Mouse (Mus musculus) spleen, adult 10 weeks (tissue): ENCODE measurements around the gene Gramd4. TPM values are rescaled to one million over a fixed set of nuclear protein-coding genes. Genes with fewer than 3 reads are reported as not detected.

ENCODE experiments used
- polyA plus RNA-seq: library from polyadenylated mRNA; stranded (reverse); fragments of 350-450 nt; fragmentation: Illumina TruSeq; extraction: RNeasy Lipid Tissue Mini Kit (QIAGEN cat#74804); gene quantifications from one replicate; pipeline ENCODE4 v1.2.3, GENCODE M21; 2015; ENCODE audit warnings: low replicate concordance; ENCODE audit not compliant: insufficient read depth

Gene Gramd4
- polyA plus RNA-seq, result 27.1 TPM

DNA sequence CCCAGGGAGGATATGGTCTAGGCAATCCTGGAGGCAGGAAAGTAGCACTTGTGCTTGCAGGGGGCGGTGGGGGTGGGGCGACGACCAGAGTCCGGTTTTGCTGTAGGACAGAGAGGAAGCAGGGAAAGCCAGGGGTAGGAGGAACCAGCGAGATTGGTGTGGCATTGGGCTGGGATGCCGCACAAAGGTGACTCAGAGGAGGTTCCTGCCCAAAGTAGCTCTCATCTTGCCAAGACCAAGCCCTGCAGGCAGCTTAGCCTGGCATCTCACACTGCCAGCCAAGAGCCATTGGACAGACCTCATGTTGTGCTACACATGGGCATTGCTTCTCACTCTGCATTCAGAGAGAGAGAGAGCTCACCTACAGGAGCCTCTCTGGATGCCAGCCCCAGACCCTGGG is at the start of gene Gramd4:
Gene Gramd4 (plus strand): TSS at position 283 of the 400 bp plus-strand sequence.

DNA sequence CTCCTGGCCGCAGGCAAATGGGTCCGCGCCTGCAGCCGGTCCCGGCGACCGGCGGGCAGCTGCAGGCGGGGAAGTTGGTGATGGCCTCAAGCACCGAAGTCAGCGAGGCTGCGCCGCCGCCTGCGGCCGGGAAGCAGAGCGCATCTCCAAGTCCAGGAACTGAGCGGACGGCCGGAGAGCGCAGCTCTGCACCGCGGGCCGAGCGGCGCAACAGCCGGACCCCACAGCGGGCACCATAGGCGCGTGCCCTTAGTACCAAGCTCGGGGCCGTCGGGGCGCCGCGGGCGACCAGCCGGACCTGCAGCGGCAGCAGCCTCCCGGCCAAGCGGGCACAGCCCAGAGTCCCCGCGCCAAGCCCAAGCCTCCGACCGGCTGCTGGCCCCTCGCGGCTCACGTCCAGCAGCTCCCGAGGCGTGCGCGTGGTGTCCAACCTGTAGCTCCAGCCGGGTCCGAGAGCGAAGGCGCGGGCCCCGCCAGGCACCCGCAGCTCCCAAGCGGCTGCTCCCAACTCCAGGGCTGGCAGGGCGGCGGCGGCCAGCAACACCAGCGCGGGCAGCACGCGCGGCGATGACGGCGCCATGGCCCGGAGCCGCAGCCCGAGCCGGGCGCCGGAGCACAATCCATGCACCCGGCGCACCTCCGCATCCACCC is 24.2 kb upstream of the Gramd4 start, which contains the start of gene Celsr1:
Gene Celsr1 (minus strand): TSS at position 587 of the 651 bp plus-strand sequence.

DNA sequence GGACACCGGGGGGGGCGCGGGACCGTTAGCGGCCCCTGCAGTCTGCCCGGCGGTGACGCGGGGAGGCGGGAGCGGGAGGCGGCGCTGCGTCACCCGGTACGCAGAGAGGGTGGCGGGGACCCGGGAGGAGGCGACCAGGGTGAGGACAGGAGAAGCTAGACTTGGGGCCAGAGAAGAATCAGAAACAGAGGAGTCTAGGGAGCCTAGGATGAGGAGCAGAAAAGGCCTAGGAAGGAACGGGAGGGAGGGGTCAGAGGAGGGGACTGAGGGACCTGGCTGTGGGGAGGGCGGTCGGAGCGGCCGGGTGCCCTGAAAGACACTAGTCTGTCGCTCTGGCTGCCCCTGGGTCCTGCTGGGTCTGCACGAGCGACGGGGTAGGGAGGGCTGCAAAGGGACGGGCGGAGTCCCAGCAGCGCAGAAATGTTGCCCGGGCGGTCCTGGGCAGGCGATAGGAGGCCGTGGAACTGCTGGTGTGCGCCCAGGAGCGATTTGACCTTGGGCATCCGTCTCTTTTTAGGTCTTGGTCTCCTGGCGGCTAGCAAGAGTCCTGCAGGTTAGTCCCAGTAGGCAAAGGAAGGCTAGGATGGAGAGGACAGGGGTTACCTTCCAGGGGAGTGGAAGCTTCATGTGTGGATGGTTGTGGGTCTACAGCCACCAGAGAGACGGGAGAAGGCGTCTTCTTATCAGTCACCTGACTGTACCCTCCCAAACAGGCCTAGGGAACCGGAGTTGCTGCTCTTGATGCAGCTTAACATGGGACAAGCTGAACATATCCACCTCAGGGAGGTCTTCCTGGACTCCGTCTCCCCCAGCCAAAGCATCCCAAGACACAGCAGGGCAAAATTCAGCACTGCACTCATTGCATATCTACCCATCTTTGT is 128.4 kb downstream of the Gramd4 start, which contains the start of gene Cerk:
Gene Cerk (minus strand): TSS at position 453 of the 881 bp plus-strand sequence.

Other genes starting within 250 kb of the Gramd4 start
- gene Cdpf1, start 246.0 kb upstream of the Gramd4 start, polyA plus RNA-seq, result 8.6 TPM
- gene Pkdrej, start 236.0 kb upstream of the Gramd4 start, polyA plus RNA-seq, result not detected
- 9.2 TPM for gene Ttc38, start 225.4 kb upstream of the Gramd4 start, polyA plus RNA-seq
- gene Gtse1, start 197.9 kb upstream of the Gramd4 start, polyA plus RNA-seq, result 2.0 TPM
- 28.8 TPM for gene Trmu, start 178.4 kb upstream of the Gramd4 start, polyA plus RNA-seq
- gene Celsr1, start 23.9 kb upstream of the Gramd4 start, polyA plus RNA-seq, result 1.8 TPM
- gene Cerk, start 128.4 kb downstream of the Gramd4 start, polyA plus RNA-seq, result 60.5 TPM
- 11.9 TPM for gene Tbc1d22a, start 156.8 kb downstream of the Gramd4 start, polyA plus RNA-seq